Mouse (Mus musculus): ENCODE measurements around the gene Trpd52l3.
A peak's percentile ranks its signal among the peaks of the same experiment; 100 is the strongest.
"Not testable (repeated sequence)": the region's sequence is repeated elsewhere in the genome, so short reads cannot be mapped to it uniquely, and the experiment has no call there.

Gene Trpd52l3

DNA sequence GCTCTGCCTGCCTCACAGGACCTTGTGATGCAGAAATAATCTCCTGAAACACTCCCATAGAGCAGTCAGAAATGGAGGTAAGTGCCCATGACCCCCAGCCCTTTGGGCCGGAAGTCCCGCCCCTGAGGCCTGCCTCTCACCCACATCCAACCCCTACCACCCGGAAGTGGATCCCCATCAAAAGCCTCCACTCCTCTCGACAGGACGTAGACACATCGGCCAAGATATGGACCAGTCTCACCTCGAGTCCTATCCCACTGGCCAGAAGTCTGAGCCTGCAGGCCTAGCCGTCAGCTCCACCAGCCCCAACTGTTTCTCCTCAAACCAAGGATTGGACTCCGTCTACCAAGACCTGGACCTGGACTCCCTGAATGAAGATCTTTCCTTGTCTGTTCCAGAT, at the start of gene Trpd52l3:
TSS of gene Trpd52l3 (plus strand) at position 170 of the 400 bp plus-strand sequence.
- DNase-seq (ENCODE audit: low read depth, low spot score): no peak

DNA sequence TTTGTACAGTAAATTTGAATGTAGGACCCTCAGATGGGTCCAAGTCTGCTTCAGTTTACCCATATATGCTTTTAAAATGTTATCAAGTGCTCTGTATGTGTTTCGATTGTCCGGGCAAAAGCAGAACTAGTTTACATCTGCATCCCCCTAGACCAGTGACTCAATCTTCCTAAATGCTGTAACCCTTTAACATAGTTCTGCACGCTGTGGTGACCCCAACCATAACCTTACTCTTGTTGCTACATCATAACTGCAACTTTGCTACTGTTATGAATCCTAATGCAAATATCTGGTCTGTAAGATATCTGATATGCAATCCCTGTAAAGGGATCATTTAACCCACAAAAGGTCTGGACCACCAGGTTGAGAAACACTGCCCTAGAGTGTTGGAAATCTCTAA, 49.8 kb upstream of the Trpd52l3 start:
- no peak for DNase-seq (ENCODE audit: low read depth, low spot score)

DNA sequence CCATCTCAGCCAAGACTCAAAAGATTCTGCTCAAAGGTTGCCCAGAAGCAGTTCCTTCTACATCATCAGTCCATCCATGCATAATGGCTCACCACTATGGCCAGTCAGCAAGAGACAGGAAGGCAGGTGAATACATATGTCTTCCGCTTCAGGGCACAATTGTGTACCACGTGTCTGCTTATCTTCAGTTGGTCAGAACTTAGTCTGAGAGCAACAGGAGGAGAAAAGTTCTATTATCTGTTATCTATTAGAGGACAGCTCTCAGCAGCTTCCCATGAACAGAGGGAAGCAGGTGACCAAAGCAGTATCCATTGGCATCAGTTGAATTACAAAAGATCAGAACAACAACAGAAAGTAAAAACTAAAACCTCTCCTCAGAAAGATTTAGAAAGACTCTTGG, 48.1 kb upstream of the Trpd52l3 start:
- DNase-seq (ENCODE audit: low read depth, low spot score): no peak

DNA sequence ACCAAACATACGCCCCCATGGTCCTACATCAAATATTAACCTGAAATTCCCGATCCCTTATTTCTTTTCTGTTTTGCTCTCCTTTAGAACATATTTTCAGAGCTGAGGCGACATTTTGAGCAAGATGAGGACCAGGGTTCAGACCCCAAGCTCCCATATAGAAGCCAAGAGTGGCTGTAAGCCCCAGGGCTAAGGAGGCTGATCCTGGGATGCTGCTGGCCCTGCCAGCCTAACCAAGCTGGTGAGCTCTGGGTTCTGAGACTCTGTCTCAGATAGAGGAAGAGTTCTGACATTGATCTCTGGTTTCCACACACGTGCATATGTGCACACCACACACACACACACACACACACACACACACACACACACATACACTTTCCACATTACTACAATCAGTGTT, 42.7 kb upstream of the Trpd52l3 start:
- DNase-seq (ENCODE audit: low read depth, low spot score): no peak

DNA sequence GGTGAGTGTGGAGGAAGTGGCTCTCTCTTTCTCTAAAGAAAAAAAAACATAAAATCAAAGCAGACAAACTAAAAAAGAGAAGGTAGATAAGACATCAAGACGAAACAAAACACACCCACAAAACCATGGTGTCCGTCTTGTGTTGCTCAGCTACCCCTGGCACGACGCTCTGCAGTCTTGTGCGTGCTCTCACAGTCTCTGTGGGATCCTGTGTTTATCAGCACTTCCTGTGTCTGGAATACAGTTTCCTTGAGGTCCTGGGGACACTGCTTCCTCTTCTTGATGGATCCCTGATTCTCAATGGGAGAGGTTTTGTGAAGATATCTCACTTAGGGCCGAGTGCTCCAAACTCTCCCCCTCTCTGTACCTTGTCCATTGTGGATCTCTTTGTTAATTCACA, 41.7 kb upstream of the Trpd52l3 start:
- DNase-seq (ENCODE audit: low read depth, low spot score): no peak

DNA sequence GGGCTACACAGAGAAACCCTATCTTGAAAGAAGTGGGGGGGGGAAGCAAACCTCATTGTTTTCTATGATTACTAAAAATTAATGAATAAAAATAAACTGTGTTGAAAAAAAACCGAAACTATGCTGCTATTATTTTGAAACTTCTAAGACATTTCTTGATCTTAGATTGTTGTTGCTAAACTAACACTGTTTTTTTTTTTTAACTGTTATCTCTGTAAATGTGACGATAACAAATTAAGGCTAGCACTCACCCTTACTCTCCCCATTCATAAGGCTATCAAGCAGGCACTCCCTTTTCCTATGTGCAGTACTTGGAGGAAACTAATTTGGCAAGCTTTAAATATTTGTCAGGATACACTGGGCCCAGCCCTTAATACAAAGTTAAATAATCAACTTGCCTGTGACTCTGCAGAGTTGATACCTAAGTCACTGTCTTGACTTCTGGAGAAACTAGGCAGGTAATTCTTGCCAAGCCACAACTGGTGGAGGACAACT, 39.9 kb upstream of the Trpd52l3 start:
- no peak for DNase-seq (ENCODE audit: low read depth, low spot score)

DNA sequence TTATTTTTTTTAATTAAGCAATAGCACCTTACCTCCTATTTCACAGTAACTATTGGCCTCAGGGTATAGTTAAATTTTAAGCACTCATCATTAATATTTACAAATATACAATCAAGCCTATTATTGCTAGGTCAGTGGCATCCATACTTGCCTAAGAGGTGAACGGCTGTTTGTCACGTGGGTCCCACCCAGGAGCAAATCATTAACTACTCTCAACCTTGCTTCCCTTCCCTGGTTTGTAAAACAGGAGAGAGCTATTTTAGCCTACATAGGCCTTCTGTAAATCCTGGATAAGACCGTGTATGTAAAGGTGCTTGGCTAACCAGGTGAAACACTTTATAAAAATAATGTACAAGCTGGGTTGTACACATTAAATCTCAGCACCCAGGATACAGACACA, 35.6 kb upstream of the Trpd52l3 start:
- DNase-seq (ENCODE audit: low read depth, low spot score): no peak

DNA sequence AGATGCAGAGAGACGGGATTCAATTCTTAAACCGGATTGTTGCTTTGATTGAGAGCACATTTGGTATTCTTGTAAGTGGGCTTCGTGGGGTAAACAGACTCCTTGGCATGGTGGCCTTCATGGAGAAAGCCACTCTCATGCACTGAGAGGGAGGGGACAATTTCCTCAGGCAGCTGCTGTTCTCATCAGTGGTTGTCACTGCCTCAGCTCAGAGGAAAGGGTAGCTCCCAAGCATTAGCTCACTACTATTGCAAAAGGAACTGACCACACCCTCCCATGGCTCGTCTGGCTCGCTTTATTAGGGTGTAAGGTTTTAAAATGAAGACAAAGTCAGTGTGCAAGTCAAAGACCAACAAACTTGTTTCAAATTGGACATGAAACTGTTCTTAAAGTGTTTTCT, 30.2 kb upstream of the Trpd52l3 start:
- no peak for DNase-seq (ENCODE audit: low read depth, low spot score)

DNA sequence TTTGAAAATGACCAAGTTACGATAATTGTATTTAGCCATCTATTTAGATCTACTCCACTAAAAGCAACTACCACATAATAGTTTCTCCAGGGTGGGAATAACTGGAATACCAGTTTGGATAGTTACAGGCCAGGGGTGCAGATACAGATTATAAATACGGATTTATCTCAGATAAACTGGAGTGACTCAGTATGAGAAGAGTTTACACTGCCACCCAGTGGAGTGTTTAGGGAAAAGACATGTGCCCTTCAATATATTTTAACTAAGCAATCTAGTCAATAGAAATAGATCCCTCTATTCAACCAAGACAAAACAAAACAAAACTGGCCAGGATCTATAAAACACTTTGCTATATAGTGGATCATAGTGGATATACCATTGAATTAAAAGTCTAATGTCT, 24.7 kb upstream of the Trpd52l3 start:
- DNase-seq (ENCODE audit: low read depth, low spot score): peak; percentile 41

DNA sequence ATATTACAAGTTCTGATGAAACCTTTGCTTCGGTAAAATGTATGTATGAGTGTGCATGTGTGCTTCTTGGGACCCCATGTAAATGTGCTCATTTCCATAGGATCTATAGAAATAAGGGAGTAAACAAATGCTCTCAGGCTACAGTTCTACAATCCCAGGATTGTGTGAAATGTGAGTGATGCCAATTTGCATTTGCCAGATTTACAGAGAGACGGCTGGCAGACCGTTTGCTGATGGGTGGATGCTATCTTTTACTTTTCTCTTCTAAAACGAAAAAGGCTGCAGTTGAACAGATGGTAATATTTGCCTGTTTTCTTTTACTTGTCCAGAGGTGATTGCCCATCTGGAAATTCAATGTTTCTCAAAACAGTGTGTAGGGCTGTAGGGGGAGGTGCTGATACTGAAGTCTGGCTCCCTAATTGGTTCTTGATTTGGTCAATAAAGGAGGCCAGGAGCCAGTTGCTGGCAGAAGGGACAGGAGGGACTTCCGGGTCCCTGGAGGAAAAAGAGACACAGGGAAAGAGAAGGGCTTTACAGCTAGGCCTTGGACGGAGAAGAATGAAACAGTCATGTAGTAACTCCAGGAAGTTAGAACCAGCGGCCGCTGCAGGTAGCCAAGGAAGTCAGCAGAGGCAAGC, 24.0 kb upstream of the Trpd52l3 start:
- DNase-seq (ENCODE audit: low read depth, low spot score): no peak

DNA sequence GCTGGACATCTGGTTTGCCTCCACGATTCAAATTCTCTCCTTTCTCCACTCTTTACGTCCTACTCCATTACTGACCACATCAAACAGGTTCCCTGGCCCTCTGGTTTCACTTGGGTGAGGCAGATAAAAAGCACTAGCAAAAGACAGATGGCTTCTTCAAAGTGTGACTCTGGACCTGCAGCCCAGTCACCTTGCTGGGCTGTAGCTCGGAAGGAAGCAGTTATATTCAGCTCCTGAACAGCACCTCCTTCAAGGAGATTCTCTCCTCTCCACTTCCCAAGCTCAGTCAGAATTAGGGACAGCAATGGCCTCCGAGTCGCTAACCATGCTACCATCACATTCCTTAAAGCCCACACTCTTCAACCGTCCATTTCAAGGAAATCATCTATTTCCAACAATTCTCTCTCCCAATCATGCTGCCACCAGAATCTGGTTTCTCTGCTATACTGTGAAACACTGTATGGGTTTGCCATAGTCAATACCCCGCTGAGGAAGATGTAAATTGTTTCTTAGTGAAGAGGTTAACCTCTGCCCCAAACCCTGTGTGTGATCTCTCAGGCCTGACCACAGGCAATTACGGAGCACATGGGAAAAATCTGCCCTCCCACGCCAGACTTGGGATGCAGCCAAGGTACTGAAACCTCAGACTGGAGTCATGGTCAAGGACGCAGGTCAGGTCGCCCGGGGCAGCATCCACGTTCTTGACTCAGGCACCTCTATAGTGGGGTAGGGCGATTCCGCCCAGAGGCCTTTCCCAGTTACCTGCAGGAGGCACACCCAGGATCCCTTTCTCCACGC, 19.2 kb upstream of the Trpd52l3 start:
- no peak for DNase-seq (ENCODE audit: low read depth, low spot score)

DNA sequence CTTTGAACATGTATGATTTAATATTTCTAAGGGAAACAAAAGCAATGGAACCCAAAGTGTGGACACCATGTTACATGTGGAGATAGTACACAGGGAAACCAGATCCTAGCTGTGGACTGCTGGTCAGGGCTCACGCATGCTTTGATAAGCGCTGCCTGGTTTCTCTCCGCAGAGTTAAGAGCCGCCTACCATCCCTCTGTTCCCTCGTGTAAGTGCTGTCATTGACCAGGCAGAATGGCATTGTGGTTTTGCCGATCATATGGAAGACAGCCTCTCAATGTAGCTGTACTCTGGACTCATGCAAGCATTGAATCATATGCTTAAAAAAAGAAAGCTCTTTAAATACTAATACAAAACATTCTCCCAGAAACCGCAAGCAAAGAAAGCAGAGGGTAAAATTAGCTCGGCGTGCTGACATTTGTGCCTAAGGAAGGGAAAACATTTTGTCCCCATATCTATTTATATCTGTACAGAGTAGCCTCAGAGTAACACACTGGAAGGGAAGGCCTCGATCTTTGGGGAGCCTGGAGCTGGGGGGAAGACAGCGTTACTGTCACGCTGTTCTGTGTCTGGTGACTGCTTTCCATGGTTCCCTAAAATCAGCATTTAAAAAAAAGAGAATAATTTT, 17.0 kb upstream of the Trpd52l3 start:
- no peak for DNase-seq (ENCODE audit: low read depth, low spot score)

DNA sequence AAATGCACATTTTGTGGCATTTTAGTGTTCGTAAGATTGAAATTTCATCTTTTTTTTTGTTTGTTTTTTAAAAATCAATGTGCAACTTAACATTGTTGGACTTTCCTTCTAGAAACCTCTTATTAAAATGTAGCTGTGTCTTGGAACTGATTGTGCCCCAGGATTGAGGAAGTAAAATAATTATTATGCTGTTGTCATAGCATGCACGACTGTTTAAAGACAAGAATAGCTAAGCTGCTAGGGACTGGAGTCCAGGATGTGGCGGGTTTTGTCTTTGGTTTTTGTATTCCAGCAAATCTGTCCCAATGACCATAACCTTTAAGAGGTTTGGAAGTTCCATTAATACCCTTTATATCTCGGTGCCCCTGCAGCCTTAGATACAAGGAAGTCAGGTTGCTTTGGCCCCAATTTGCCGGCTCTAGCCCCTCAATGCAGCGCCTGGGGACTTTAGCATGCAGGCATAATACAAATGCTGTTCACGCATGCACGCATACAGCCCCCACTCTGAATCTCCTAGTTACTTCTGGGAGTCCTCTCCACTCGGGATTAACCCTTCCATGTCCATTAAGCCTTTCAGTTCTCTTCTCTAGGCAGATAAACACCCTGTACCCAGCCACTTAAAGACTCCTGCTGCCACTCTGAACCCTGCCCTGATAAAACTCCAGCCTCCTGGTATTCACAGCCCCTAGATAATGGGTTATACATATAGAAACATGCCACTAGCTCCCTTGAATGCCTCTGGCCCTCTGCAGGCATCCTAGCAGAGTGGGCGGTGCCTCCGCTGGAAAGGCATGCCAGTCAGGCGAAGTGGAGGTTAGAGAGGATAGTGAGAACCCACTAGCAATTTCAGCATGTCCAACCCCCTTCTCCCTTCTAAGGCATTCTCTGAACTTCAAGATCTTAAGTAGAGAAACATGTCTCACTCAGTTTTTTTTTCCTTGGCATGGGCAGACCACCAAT, 2.9 kb upstream of the Trpd52l3 start:
- no peak for DNase-seq (ENCODE audit: low read depth, low spot score)

DNA sequence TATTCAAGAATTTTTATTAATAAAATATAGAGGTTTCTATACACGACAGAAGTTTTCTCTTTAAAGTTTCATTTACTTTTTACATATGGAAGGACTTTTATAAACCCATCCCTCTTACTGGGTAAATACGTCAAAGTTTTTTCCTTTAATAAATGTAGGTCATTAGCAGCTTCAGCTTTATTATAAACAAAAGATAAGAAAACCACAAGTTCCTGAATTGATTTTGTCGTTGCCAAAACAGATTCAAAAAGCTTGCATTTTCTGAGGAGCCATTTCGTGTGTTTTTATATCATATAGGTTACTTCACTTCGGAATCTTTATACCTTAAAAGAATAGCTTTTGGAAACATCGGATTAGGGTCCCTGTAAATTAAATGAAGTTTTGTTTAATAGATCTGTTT, 2.0 kb upstream of the Trpd52l3 start:
- no peak for DNase-seq (ENCODE audit: low read depth, low spot score)

DNA sequence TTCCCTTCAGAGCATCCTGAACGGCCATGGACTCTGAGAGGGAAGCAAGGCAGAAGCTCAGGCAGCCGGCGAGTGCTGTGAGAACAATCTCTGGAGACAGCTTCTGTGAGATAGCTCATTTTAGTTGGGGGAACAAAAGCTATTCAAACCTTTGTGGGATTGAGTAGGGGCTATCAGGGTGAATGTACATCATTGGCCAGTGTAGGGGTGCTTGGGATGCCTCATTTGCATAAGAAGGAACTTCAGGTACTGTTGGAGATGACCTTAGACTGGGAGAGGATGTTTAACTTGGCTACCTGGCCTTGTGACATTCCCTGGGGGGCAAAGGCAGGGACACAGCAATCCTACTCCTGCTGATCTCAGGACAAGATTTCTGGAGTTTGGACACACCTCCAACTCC, 2.8 kb downstream of the Trpd52l3 start:
- no peak for DNase-seq (ENCODE audit: low read depth, low spot score)

DNA sequence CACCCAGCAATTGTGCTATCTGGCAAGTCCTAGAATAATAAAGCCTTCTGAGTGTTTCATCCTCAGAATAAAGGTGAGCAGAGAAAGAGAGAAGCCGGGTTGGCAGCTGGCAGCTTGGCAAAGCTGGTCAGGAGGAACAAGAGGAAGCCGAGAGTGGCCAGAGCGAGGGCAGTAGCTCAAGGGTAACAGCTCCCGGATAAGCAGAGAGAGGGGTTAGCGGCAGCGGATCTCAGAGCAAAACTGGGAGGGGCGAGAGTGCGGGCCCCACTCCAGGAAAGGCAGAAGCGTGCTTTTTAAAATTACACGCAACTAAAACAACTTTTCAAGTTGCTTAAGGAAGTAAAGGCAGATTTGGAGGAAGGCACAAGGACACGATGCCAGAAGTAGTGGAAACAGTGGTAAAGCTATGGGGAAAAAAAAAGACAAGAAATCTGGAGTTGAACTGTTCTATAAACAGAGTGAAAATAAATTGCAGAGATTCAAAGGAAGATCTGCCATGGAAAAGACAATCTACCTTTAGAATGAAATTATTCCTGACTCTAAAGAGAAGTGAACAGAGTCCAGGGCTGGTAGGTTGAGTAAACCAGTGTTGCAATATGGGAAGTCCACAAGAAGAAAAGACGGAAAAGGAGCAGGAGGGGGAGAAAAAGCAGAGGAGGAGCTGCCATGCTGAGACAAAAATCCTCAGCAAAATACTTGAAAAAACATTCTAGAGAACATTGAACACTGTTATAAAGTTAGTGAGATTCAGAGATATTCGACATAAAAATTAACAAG, 7.1 kb downstream of the Trpd52l3 start:
- no peak for DNase-seq (ENCODE audit: low read depth, low spot score)

DNA sequence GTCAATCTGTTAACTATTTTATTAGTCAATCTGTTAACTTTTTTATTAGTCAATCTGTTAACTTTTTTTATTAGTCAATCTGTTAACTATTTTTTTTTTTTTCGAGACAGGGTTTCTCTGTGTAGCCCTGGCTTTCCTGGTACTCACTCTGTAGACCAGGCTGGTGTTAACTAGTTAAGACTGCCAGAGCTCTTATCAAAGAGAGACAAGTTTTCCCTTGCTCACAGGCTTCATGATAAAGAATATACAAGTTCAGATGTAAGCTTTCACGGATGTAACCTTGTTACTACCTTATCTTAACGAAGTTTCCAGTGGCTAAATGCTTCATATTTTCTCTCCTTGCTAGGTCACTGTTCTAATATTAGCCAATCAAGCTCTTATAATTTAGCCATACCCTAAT, 10.7 kb downstream of the Trpd52l3 start:
- DNase-seq (ENCODE audit: low read depth, low spot score): no peak

DNA sequence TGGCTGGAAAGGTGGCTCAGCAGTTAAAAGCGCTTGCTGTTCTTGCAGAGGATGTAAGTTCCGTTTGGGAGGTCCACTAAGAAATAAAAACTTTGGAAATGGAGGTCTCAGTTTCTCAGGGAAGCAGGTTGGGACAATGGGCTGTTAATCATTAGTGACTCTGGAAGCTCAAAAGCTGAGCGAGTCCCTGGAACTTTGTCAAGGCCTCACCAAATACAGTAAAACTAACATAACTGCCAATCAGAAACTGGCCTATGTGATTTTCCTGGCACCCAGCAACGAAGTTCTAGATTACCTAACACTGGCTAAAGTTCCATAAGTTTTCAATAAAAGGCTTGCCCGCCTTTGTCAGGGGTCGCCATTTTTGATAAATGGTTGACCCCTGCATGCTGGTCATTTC, 12.6 kb downstream of the Trpd52l3 start:
- no peak for DNase-seq (ENCODE audit: low read depth, low spot score)

DNA sequence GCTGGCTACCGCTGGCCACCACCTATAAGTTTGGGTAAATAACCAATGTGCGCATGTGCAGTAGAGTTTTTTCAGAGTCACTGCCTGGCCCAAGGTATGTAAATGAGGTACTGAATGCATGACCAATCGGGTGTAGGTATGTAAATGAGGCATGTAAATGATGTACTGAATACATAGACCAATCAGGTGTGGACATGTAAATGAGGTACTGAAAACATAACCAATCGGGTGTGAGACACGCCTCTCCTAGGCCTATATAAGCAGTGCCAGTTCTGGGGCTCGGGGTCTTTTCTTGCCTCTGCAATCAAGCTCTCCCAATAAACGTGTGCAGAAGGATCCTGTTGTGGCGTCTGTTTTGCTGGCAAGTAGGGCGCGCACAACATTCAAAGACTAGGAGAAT, 19.8 kb downstream of the Trpd52l3 start:
- DNase-seq (ENCODE audit: low read depth, low spot score): not testable (repeated sequence)

DNA sequence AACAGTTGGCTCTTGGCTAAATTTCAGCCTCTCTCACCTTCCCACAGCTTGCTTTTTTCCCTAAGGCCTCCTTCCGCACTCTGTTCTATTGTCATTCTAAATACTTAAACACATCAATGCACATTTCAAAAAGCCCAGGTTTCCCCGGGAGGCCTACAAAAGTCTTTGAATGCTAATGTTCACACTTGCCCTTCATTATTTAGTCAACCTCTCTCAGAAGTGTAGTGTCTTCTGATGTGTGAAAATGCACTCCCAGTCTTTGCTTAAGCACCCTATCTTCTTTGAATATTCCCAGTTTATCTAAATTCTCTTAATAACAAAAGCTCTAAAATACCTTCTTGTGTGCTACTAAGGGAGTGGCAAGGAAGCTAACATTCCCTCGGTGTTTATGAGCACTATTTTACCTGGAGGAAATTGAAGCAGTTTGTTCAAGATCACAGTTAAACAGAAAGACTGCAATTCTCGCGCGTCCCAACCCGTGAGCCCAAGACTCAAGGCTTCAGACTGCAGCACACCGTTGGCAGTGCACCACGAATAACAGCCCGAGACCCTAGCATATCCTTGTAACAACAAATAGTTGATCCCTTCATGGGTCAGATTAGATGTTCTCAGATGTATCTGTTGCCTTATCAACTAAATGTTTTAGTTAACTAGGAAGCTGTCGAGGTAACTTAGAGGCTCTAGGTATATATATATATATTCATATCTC, 25.6 kb downstream of the Trpd52l3 start:
- DNase-seq (ENCODE audit: low read depth, low spot score): peak; percentile 13
